Mouse (Mus musculus) embryonic facial prominence, embryonic 12.5 days (tissue): ENCODE measurements around the gene Amer2. TPM values are rescaled to one million over a fixed set of nuclear protein-coding genes. Genes with fewer than 3 reads are reported as not detected.
A peak's percentile ranks its signal among the peaks of the same experiment; 100 is the strongest.
"Not testable (repeated sequence)": the region's sequence is repeated elsewhere in the genome, so short reads cannot be mapped to it uniquely, and the experiment has no call there.

Source experiments
- ATAC-seq: fragments of 200-750 bp; cut with Nextera tagmentation; 2 replicates; pipeline ENCODE4 v1.8.0; 2017; ENCODE audit not compliant: insufficient number of reproducible peaks, insufficient read depth, low FRiP score, low TSS enrichment
- H3K27ac ChIP-seq: fragments of 300-500 bp; sonication (generic); 2 replicates; pipeline ENCODE4 v1.5.1; 2016; ENCODE audit warnings: mild to moderate bottlenecking
- H3K27me3 ChIP-seq: fragments of 300-500 bp; sonication (generic); 2 replicates; pipeline ENCODE4 v1.6.1; 2016; ENCODE audit warnings: mild to moderate bottlenecking, moderate library complexity
- H3K36me3 ChIP-seq: fragments of 300-500 bp; sonication (generic); 2 replicates; pipeline ENCODE4 v1.6.1; 2016; ENCODE audit warnings: mild to moderate bottlenecking
- H3K4me1 ChIP-seq: fragments of 300-500 bp; sonication (generic); 2 replicates; pipeline ENCODE4 v1.6.1; 2016
- H3K4me2 ChIP-seq: fragments of 300-500 bp; sonication (generic); replicated peaks from 2 replicates; pipeline ENCODE4 v1.6.1; 2016; ENCODE audit warnings: mild to moderate bottlenecking, moderate library complexity
- H3K4me3 ChIP-seq: fragments of 300-500 bp; sonication (generic); 2 replicates; pipeline ENCODE4 v1.5.1; 2016; ENCODE audit warnings: mild to moderate bottlenecking
- H3K9ac ChIP-seq: fragments of 300-500 bp; sonication (generic); 2 replicates; pipeline ENCODE4 v1.6.1; 2016; ENCODE audit warnings: mild to moderate bottlenecking, moderate library complexity
- H3K9me3 ChIP-seq: fragments of 300-500 bp; sonication (generic); 2 replicates; pipeline ENCODE4 v1.6.1; 2016; ENCODE audit warnings: mild to moderate bottlenecking, moderate library complexity
- WGBS: fragments of 180-500 bp; shearing (Covaris S2); methylation state at CpG from one replicate; pipeline ENCODE4 v1.1.7; 2016; 5-methylcytosine and 5-hydroxymethylcytosine counted together
- polyA plus RNA-seq: library from polyadenylated mRNA; unstranded; fragments of >200 nt; fragmentation: Nextera tagmentation; extraction: Ambion mirVana; gene quantifications from 2 replicates; pipeline ENCODE4 v1.2.1, GENCODE M21; 2016

The Amer2 gene
- 9.0 and 9.1 TPM in 2 replicates for polyA plus RNA-seq

DNA sequence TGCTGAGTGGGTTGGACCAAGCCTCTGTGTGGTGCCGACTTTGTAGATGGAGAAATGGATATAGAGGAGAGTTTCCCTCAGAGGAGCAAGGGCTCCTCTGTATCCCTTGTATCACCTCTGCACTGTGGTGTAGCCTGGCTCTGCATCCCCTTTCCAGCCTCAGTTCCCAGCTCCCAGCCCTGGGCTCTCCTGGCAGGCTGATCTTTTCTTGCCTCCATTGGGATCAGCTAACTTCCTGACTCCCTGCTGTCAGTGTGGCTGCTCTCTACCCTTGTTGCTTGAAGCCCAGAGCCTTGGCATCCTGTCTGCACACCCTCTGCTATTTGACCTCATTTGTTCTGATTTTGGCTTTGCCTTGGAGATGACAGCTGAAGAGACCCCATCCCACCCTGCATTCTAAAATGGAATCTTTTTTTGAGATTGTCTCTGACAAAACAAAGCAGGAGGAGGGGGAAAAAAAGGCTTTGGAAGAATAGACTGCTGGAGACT lies at the start of gene Amer2:
Amer2 (plus strand) TSS at position 439 of the 489 bp plus-strand sequence.
- WGBS = 65% methylated on average over 1 of the region's 1 CpGs
- Histone ChIP-seq H3K4me3 (no peak within 1 kb of the TSS), H3K9ac (no peak within 1 kb of the TSS), H3K27me3 (peaks cover 14% of the 10 kb centered on the region; the same call in 1 of the 2 replicates), H3K4me1 (no peaks in the 10 kb centered on the region), H3K36me3 (no peaks in the 10 kb centered on the region), H3K4me2 (no peak within 1 kb of the TSS), H3K9me3 (no peaks in the 10 kb centered on the region), H3K27ac (no peak within 1 kb of the TSS)
- no peak for ATAC-seq

DNA sequence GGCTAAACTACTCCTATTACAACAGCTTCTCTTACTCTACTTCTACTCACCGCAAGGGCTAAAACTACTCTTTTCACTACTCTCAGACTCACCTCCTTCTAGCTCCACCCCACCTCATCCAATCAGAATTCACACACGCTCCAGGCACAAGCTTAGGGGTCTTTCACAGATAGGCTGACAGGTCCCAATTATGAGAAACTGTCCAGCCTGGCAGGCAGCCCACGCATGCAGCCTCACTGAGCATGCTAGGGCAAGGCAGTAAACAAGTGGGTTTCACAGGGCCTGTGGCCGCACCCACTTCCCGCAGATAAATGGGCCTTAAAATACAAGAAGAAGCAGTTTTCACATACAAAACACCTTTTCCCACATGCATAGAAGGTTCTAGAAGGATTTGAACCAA lies 33.1 kb upstream of the Amer2 start:
- ATAC-seq, H3K9me3 ChIP-seq, H3K4me2 ChIP-seq, H3K27ac ChIP-seq, H3K4me3 ChIP-seq, H3K36me3 ChIP-seq, H3K27me3 ChIP-seq, H3K4me1 ChIP-seq, H3K9ac ChIP-seq: not testable (repeated sequence)
- WGBS = 79% methylated on average over 5 of the region's 5 CpGs

DNA sequence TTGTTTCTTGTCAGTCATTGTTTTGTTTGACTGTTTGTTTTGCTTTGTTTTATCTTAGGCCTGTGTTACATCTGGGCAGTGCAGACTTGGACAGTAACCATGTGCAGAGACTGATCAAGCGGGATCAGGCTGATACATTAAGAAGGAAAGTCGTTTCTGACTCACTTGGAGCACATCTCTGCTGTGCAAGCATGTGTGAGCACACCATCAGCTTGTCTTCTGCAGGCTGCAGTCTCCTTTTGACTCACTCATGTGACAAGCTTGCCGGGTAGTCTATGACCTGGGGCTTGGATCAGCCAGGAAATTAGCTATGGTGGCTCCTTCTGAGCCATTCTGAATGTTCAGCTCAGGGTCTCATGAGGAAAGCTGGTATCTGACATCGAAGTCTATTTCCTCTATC lies 32.5 kb upstream of the Amer2 start:
- ATAC-seq = no peak
- Histone ChIP-seq H3K27ac (no peak overlapping the region), H3K4me1 (no peaks in the 10 kb centered on the region), H3K4me3 (no peak overlapping the region), H3K27me3 (no peaks in the 10 kb centered on the region), H3K4me2 (no peak overlapping the region), H3K36me3 (no peaks in the 10 kb centered on the region), H3K9me3 (no peaks in the 10 kb centered on the region), H3K9ac (no peak overlapping the region)
- WGBS = 77% methylated on average over 4 of the region's 4 CpGs

DNA sequence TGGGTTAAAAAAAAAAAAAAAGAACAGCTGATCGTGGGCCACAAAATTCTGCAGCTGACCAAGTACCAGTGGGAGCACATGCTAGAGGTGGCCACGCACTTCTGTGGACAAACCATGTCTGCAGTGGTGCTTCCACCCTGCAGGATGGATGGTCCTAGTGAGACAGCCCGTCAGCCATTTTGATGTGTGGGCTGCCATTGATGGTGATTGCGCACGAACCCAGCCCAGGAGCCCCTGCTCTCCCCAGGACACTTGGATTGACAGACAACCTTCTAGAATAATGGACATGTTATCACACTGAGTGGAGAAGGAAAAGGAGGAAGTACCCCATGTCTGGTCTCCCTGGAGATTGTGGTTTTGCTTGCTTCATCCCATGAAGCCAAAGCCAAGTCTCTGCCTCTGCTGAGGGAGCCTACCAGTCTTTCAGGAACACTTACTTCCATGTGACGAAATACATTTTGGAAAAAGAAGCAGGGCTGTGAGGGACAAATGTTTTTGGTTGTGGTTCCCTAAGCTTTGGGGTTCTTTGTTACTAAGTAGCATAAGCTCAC lies 27.7 kb upstream of the Amer2 start:
- no peak overlapping the region for H3K27ac ChIP-seq
- no peaks in the 10 kb centered on the region for H3K27me3 ChIP-seq
- H3K9ac ChIP-seq = no peak overlapping the region
- no peak for ATAC-seq
- no peak overlapping the region for H3K4me2 ChIP-seq
- H3K4me1 ChIP-seq = 0 out of 2 replicates have a peak, but pooled peaks cover 4% of the 10 kb centered on the region
- H3K4me3 ChIP-seq = no peak overlapping the region
- WGBS = 94% methylated on average over 6 of the region's 6 CpGs
- no peaks in the 10 kb centered on the region for H3K36me3 ChIP-seq
- H3K9me3 ChIP-seq = no peaks in the 10 kb centered on the region

DNA sequence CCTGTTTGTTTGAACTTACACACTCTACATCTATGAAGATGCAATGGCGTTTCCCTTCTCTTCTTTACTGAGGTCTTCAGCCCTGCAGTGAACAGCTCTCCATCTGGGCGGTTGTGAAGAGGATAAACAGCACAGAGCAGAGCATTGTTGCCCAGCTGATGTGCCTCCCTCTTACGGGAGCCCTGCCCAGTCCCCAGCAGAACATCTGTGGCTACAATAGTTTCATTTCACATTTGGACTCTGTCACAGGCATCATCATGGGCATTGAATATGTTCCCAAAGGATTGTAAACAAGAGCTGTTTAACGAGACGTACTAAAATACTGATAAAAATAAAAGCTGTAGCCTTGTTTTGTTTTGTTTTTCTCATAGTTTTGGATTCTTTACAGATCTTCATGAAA lies 14.7 kb upstream of the Amer2 start:
- no peak overlapping the region for H3K4me2 ChIP-seq
- no peaks in the 10 kb centered on the region for H3K27me3 ChIP-seq
- ATAC-seq = no peak
- H3K36me3 ChIP-seq = no peaks in the 10 kb centered on the region
- no peaks in the 10 kb centered on the region for H3K9me3 ChIP-seq
- H3K27ac ChIP-seq = no peak overlapping the region
- H3K4me1 ChIP-seq = 0 out of 2 replicates have a peak, but pooled peaks cover 3% of the 10 kb centered on the region
- no peak overlapping the region for H3K4me3 ChIP-seq
- no peak overlapping the region for H3K9ac ChIP-seq
- 87% methylated on average over 5 of the region's 5 CpGs for WGBS

DNA sequence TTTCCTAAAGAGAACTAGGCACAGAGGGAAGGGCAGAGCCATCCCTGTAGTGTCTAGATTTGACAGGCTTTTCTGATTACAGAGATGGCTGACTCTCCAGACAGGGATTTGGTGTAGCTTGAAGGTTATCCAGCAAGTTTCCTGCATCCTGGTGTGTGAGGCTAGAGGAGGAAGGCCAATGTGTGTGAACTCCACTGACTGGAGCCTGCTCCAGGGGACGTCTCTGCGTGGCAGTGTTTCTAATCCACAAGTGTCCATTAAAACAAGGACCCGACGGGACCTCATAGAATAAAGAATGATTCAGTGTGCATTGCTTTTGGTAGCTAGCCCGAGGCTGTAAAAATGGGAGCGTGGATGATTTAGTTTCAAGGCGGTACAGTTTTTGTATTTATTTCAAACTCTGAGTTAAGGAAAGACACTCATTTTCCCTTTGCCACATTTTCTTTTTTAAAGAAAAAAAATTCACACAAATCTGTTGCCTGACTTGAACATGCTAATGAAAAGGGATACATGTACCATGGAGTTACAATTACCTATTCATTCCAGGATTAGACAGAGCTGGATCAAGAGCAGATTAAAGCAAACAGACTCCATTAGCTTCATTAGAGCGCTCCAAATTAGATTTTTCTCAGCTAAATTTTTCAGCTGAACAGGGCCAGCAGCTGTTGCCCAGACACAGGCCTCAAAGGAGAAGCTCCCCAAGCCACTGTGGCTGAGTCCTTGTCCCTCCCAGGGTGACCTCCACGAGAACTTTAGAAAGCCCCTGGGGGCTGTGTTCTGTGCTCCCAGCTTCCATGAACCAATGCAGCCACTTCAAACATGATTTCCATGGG lies 11.5 kb upstream of the Amer2 start:
- Histone ChIP-seq H3K4me3 (no peak overlapping the region), H3K27ac (no peak overlapping the region), H3K4me2 (no peak overlapping the region), H3K9me3 (no peaks in the 10 kb centered on the region), H3K9ac (no peak overlapping the region), H3K27me3 (no peaks in the 10 kb centered on the region), H3K4me1 (peaks cover 6% of the 10 kb centered on the region; the same call in 1 of the 2 replicates), H3K36me3 (no peaks in the 10 kb centered on the region)
- ATAC-seq = no peak
- WGBS = 36% methylated on average over 9 of the region's 9 CpGs

DNA sequence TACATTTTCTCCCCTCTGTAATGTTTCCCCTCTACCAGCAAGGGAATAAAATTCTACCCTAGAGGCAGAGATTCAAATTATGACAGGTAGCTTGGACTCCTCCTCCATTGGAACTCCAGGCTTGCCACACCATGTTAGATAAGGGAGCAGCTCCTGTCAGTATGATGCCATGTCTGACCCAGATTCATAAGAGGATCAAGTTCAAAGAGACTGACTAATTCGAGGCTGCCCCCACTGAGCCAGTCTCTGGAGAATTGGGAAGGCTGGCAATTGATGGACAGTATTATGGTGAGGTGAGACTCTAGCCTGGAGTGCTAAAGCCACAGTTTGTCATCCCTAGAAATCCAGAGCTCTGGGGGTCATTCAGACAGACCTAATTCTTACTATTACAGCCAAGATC lies 6.3 kb upstream of the Amer2 start:
- no peak overlapping the region for H3K4me3 ChIP-seq
- H3K9me3 ChIP-seq = no peaks in the 10 kb centered on the region
- no peaks in the 10 kb centered on the region for H3K36me3 ChIP-seq
- no peak overlapping the region for H3K9ac ChIP-seq
- ATAC-seq = no peak
- H3K27ac ChIP-seq = no peak overlapping the region
- H3K27me3 ChIP-seq = no peaks in the 10 kb centered on the region
- no peak overlapping the region for H3K4me2 ChIP-seq
- peaks cover 6% of the 10 kb centered on the region; the same call in 1 of the 2 replicates for H3K4me1 ChIP-seq
- 49% methylated on average over 1 of the region's 1 CpGs for WGBS

DNA sequence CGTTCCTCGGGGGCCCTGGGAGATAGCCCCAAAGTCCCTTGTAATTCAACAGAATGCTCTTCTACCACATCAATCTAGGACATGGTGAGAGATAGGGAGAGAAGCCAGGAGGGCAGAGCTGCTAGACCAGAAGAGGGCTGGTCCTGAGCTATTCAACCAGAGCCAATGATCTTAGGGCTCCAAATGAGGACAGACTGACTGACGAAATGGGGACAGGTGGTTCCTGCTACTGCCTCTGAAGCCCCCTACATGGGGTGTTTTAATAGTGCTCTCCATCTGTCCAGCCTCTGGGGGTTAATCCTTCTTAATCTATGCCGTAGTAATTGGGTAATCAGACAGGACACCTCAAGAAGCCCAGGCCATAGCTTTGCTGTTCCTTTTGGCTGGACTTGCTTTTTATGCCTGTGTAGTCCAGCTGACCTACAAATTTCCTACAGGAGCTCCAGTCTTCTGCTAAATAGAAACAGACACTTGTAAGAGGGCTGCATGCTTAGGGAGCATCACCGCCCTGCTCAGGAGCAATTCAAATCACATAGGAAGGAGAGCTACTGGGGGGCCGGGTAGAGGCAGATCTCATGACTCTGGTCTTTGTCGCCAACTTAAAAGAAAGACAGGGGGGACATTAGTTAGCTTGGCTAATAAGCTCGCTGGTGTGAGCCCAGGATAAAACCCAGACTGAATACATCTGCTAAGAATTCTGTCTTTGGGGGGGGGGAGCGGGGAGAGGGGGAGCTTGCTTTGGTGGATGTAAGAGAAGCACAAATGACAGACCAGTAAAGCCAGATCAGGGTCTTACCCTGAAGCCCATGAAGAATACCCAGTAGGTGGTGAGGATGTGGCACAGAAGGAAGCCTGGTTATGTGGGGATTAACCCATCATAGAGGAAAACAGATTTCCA lies 4.0 kb upstream of the Amer2 start:
- H3K4me1 ChIP-seq = peaks cover 4% of the 10 kb centered on the region; the same call in 1 of the 2 replicates
- WGBS = 47% methylated on average over 9 of the region's 9 CpGs
- H3K36me3 ChIP-seq = no peaks in the 10 kb centered on the region
- no peak overlapping the region for H3K9ac ChIP-seq
- no peak overlapping the region for H3K4me3 ChIP-seq
- no peak for ATAC-seq
- no peaks in the 10 kb centered on the region for H3K9me3 ChIP-seq
- H3K4me2 ChIP-seq = no peak overlapping the region
- H3K27ac ChIP-seq = no peak overlapping the region
- H3K27me3 ChIP-seq = peaks cover 4% of the 10 kb centered on the region; the same call in 1 of the 2 replicates

DNA sequence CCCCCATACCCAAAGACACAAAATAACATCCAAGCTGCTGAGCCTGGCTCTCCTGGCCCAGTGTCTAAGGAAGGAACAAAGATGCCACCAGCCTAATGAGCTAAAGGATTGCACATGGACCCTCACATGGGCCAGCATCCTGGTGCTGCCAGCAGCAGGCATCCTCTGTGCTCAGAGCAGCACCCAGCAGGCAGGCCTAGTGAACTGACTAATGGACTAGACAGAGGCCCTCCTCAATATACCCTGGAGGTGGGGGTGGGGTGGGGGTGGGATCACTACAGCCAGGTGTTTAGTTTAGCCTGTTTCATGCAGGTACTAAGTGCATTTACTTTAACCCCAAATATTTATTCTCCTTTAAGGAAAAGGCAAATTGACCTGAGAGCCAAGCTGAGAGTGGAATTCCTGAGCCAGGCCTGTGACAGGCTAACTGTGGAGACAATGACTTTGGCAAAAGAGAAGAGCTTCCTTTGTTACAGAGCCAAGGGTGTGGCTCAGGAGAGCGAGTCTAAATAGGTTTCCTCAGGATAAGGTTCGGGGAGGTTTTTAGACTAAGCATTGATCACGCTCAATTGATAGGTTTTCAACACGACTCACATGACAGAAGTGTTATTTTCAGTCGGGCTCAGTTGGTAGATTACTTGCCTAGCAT lies 3.3 kb upstream of the Amer2 start:
- no peak for ATAC-seq
- Histone ChIP-seq H3K9me3 (no peaks in the 10 kb centered on the region), H3K9ac (no peak overlapping the region), H3K27me3 (peaks cover 7% of the 10 kb centered on the region; the same call in 1 of the 2 replicates), H3K4me1 (no peaks in the 10 kb centered on the region), H3K4me3 (no peak overlapping the region), H3K4me2 (no peak overlapping the region), H3K27ac (no peak overlapping the region), H3K36me3 (no peaks in the 10 kb centered on the region)
- 62% methylated on average over 5 of the region's 5 CpGs for WGBS

DNA sequence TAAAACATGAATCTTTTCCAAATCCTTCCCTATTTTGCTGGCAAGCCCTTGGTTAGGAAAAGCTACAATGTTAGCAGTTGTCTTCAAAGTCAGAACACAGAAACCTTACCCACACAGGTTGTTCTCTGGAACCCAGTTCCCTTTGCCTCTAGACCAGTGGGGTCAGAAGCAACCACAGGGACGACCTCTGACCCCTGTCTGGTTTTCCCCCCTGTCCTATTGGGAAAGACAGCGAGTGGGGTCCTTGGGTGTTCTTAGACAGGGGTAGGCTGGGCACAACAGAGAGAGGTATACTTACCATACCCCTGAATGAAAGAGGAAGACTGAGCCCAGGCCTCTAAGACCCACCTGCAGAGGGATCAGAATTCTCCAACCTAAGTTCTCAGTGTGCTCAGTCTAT lies 4.0 kb downstream of the Amer2 start:
- Histone ChIP-seq H3K27me3 (peaks cover 34% of the 10 kb centered on the region), H3K9ac (no peak overlapping the region), H3K36me3 (no peaks in the 10 kb centered on the region), H3K27ac (no peak overlapping the region), H3K4me2 (peak overlapping the region; percentile 89; the same call in 1 of the 2 replicates), H3K4me3 (no peak overlapping the region), H3K9me3 (no peaks in the 10 kb centered on the region), H3K4me1 (no peaks in the 10 kb centered on the region; the same call in none of the 2 replicates)
- ATAC-seq = no peak
- 53% methylated on average over 2 of the region's 2 CpGs for WGBS

DNA sequence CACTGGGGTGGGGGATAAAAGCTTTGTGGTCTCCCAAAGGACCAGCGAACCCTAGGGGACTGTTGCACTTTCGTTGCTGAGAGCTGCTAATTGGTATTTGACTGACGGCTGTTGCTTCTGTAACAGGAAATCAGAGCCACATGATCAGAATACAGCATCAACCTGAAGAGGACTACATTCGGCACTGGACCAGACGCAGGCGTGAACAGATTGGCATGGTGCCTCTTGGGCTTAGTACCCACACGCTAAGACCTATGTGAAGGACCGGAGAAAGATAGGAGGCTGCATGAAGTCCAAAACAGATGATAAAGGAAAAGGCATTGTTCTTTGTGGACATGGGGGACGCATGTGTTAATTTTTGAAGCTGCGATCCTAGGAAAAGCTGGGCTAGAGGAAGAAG lies 4.5 kb downstream of the Amer2 start:
- 22% methylated on average over 10 of the region's 10 CpGs for WGBS
- Histone ChIP-seq H3K4me3 (peak overlapping the region; percentile 57), H3K9ac (peak overlapping the region; percentile 74; the same call in 1 of the 2 replicates), H3K9me3 (no peaks in the 10 kb centered on the region), H3K36me3 (no peaks in the 10 kb centered on the region), H3K27ac (no peak overlapping the region; the same call in 1 of the 2 replicates), H3K4me2 (peak overlapping the region; percentile 89), H3K4me1 (no peaks in the 10 kb centered on the region; the same call in none of the 2 replicates), H3K27me3 (peaks cover 34% of the 10 kb centered on the region)
- ATAC-seq = no peak; the same call in 1 of the 2 replicates
